Mouse (Mus musculus) embryonic facial prominence, embryonic 12.5 days (tissue): ENCODE data around the gene Mapk3. TPM values are rescaled to one million over a fixed set of nuclear protein-coding genes. Genes with fewer than 3 reads are reported as not detected.

Source experiments
- ATAC-seq: fragments of 200-750 bp; cut with Nextera tagmentation; 2 replicates; pipeline ENCODE4 v1.8.0; 2017; ENCODE audit not compliant: insufficient number of reproducible peaks, insufficient read depth, low FRiP score, low TSS enrichment
- H3K27ac ChIP-seq: fragments of 300-500 bp; sonication (generic); 2 replicates; pipeline ENCODE4 v1.5.1; 2016; ENCODE audit warnings: mild to moderate bottlenecking
- H3K27me3 ChIP-seq: fragments of 300-500 bp; sonication (generic); 2 replicates; pipeline ENCODE4 v1.6.1; 2016; ENCODE audit warnings: mild to moderate bottlenecking, moderate library complexity
- H3K36me3 ChIP-seq: fragments of 300-500 bp; sonication (generic); 2 replicates; pipeline ENCODE4 v1.6.1; 2016; ENCODE audit warnings: mild to moderate bottlenecking
- H3K4me1 ChIP-seq: fragments of 300-500 bp; sonication (generic); 2 replicates; pipeline ENCODE4 v1.6.1; 2016
- H3K4me2 ChIP-seq: fragments of 300-500 bp; sonication (generic); replicated peaks from 2 replicates; pipeline ENCODE4 v1.6.1; 2016; ENCODE audit warnings: mild to moderate bottlenecking, moderate library complexity
- H3K4me3 ChIP-seq: fragments of 300-500 bp; sonication (generic); 2 replicates; pipeline ENCODE4 v1.5.1; 2016; ENCODE audit warnings: mild to moderate bottlenecking
- H3K9ac ChIP-seq: fragments of 300-500 bp; sonication (generic); 2 replicates; pipeline ENCODE4 v1.6.1; 2016; ENCODE audit warnings: mild to moderate bottlenecking, moderate library complexity
- H3K9me3 ChIP-seq: fragments of 300-500 bp; sonication (generic); 2 replicates; pipeline ENCODE4 v1.6.1; 2016; ENCODE audit warnings: mild to moderate bottlenecking, moderate library complexity
- WGBS: fragments of 180-500 bp; shearing (Covaris S2); methylation state at CpG from one replicate; pipeline ENCODE4 v1.1.7; 2016; 5-methylcytosine and 5-hydroxymethylcytosine counted together
- polyA plus RNA-seq: library from polyadenylated mRNA; unstranded; fragments of >200 nt; fragmentation: Nextera tagmentation; extraction: Ambion mirVana; gene quantifications from 2 replicates; pipeline ENCODE4 v1.2.1, GENCODE M21; 2016

Gene Mapk3
- polyA plus RNA-seq, 1 experiment from 2014 or later, result 52.2 TPM

DNA sequence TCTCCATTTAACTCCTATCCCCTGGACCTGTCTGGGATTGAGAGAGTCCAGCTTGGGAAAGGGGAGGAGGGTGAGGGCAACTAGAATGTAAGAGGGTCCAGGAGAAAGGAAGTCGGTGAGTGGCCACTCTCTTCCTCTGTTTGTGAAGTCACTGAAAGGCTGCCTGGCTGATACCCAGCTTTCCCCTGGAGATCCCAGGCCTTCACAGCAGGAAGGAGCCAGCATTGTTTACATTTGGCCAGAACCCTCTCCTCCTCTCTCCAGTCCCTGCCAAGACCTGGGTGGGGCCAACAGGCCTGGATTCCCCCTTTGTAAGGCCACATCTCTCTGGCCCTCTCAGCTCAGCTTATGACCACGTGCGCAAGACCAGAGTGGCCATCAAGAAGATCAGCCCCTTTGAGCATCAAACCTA lies 996 bp downstream of the Mapk3 start:
- H3K9ac ChIP-seq, result peak overlapping the region; percentile 87
- WGBS, result 14% methylated on average over 3 of the region's 3 CpGs
- H3K36me3 ChIP-seq, result peaks cover 25% of the 10 kb centered on the region
- peaks cover 27% of the 10 kb centered on the region for H3K4me1 ChIP-seq
- no peak for ATAC-seq
- H3K27ac ChIP-seq, result peak overlapping the region; percentile 86
- peak overlapping the region; percentile 77 for H3K4me3 ChIP-seq
- H3K9me3 ChIP-seq, result no peaks in the 10 kb centered on the region
- H3K4me2 ChIP-seq, result peak overlapping the region; percentile 88
- H3K27me3 ChIP-seq, result no peaks in the 10 kb centered on the region

DNA sequence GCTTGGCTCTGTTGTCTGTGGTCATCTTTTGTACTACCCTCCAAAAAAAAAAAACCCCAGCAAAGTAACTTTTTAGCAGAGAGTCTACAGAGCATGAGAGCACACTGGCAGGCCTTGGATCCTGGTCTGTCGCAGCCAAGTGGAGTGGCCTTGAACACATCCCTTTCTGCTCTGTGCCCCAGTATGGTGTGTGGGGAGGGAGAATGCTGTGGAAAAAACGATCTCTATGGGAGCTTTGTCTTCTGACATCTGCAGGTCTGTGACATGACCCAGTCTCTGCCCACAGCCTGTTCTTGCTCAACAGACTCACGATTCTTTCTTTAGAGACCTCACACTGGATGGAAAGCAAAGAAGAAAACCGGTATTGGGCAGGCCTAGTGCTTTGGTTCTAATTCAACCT lies 1.6 kb downstream of the Mapk3 start:
- 63% methylated on average over 4 of the region's 4 CpGs for WGBS

DNA sequence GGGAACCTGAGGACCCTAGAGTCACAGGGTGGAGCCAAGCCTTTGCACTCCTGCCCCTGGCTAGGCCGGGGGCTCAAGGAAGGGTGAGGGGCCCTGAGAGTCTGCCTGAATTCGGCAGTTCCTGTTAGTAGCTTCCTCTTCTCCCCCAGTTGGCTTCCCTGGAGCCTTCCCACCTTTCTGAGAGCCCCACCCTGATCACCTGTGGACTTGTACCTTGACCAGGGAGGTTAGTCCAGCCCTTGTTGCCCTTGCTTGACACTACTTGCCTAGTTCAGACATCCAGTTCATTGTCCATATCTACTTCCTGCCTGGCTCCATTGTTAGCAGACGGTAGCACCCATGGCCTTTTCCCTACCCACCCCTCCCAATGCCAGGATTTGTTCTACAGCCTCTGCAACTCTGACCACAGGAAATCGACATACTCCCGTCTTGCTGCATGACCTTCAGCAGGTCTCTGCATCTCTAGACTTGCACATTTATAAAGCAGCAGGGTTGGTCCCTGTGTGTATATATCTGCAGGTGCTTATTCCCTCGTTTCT lies 2.2 kb downstream of the Mapk3 start:
- 69% methylated on average over 6 of the region's 6 CpGs for WGBS
- Histone ChIP-seq H3K36me3 (peaks cover 37% of the 10 kb centered on the region), H3K4me1 (peaks cover 27% of the 10 kb centered on the region), H3K27ac (peak overlapping the region; percentile 59; the same call in 1 of the 2 replicates), H3K27me3 (no peaks in the 10 kb centered on the region), H3K9me3 (no peaks in the 10 kb centered on the region), H3K4me2 (no peak overlapping the region), H3K4me3 (no peak overlapping the region), H3K9ac (no peak overlapping the region)
- no peak for ATAC-seq

More for the DNA sequence above, 1.6 kb downstream of the Mapk3 start:
- H3K9ac ChIP-seq, result peak overlapping the region; percentile 87; the same call in 1 of the 2 replicates
- peak overlapping the region; percentile 86 for H3K27ac ChIP-seq
- peaks cover 27% of the 10 kb centered on the region for H3K4me1 ChIP-seq
- H3K27me3 ChIP-seq, result no peaks in the 10 kb centered on the region
- ATAC-seq, result no peak
- H3K36me3 ChIP-seq, result peaks cover 31% of the 10 kb centered on the region
- H3K4me3 ChIP-seq, result no peak overlapping the region
- H3K9me3 ChIP-seq, result no peaks in the 10 kb centered on the region
- peak overlapping the region; percentile 88 for H3K4me2 ChIP-seq

DNA sequence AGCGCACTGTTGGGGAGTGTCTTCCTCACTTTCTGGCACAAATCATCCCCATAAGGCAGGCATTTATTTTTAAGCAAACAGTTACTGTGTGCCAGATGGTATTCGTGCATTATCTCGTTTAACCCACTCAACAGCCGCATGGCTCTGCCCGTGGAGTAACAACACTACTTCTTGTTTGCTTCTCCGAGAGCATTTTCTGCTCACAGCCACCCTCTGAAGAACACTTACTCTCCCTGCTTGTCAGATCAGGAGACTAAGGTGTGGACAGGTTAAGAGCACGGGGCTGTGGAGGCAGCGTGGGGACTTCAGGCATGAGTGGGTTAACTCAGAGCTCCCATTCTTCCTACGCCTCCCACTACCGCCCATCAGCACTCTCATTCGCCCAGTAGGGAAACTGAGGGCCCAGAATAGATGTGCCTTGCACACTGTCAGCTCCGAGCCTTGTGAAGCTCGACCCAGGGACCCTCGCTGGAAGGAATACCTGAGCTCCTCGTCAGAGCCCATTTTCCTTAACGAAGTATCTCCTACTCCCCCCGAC lies 3.1 kb downstream of the Mapk3 start:
- Histone ChIP-seq H3K9me3 (no peaks in the 10 kb centered on the region), H3K9ac (peak overlapping the region; percentile 0; the same call in 1 of the 2 replicates), H3K4me1 (peaks cover 27% of the 10 kb centered on the region), H3K27ac (no peak overlapping the region; the same call in none of the 2 replicates), H3K4me3 (no peak overlapping the region; the same call in 1 of the 2 replicates), H3K36me3 (peaks cover 46% of the 10 kb centered on the region), H3K4me2 (peak overlapping the region; percentile 21; the same call in 1 of the 2 replicates), H3K27me3 (no peaks in the 10 kb centered on the region)
- 50% methylated on average over 17 of the region's 17 CpGs for WGBS
- no peak for ATAC-seq

DNA sequence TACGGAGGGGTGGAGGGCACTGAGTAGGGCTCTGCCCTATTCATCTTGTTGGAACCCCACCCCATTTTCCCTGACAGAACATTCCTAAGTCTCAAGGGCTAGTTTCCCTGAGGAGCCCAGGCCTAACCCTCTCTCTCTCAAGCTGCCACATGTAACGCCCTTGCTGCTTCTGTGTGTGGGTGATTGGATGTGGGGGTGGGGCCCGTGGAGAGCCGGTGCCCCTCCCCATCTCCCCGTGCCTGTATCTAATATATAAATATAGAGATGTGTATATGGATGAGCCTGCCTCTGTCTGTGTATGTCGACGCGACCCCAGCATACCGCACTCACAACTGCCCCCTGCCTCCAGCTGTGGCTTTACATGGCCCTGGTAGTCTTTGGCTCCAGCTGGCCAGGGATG lies 6.1 kb downstream of the Mapk3 start:
- H3K4me2 ChIP-seq, result no peak overlapping the region
- ATAC-seq, result no peak
- peaks cover 68% of the 10 kb centered on the region for H3K36me3 ChIP-seq
- H3K27me3 ChIP-seq, result no peaks in the 10 kb centered on the region
- H3K4me3 ChIP-seq, result no peak overlapping the region
- H3K4me1 ChIP-seq, result peaks cover 20% of the 10 kb centered on the region
- no peaks in the 10 kb centered on the region for H3K9me3 ChIP-seq
- H3K27ac ChIP-seq, result no peak overlapping the region
- no peak overlapping the region for H3K9ac ChIP-seq
- WGBS, result 87% methylated on average over 9 of the region's 9 CpGs

DNA sequence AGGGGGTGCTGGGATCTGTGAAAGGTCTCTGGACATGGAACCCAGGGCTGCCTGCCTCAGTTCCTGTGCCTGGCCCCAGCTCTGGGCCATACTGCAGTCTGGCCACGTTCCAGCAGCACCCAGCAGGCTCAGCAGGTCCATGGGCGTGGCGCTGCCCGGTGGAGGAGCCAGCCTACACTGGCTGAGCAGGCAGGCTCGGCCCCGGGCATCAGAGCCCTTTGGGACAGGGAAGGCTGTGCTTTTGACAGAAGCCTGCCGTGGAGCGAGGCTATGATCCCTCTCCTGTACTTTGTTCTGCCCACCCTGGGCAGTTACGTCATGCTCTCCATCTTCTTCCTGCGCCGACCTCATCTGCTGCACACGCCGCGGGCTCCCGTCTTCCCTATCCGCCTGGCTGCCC lies 6.8 kb downstream of the Mapk3 start, which contains the start of gene Gdpd3:
Gdpd3 (plus strand) TSS at position 134 of the 400 bp plus-strand sequence.
- H3K27ac ChIP-seq, result no peak within 1 kb of the TSS
- H3K4me2 ChIP-seq, result no peak within 1 kb of the TSS
- H3K4me1 ChIP-seq, result peaks cover 13% of the 10 kb centered on the region; the same call in 1 of the 2 replicates
- peaks cover 73% of the 10 kb centered on the region for H3K36me3 ChIP-seq
- no peak for ATAC-seq
- no peak within 1 kb of the TSS for H3K4me3 ChIP-seq
- 94% methylated on average over 16 of the region's 16 CpGs for WGBS
- H3K27me3 ChIP-seq, result no peaks in the 10 kb centered on the region
- no peak within 1 kb of the TSS for H3K9ac ChIP-seq
- no peaks in the 10 kb centered on the region for H3K9me3 ChIP-seq

DNA sequence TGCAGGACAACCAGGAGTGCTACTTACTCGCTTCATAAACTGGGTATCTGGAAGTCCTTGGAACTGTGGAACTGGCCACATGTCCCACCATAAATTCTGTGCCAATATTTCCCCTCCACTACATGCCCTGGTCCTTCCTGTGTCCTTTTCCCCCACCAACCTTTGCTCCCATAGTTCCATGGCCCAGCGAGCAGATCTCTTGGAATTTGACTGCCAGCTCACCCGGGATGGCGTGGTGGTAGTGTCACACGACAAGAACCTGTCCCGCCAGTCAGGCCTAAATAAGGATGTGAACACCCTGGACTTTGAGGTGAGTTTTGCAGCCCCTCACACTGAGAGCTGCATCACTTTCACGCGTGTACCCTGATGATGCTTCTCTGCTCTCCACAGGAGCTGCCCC lies 7.6 kb downstream of the Mapk3 start:
- H3K4me2 ChIP-seq, result no peak overlapping the region
- no peak overlapping the region for H3K9ac ChIP-seq
- H3K9me3 ChIP-seq, result no peaks in the 10 kb centered on the region
- H3K36me3 ChIP-seq, result peaks cover 74% of the 10 kb centered on the region
- H3K27me3 ChIP-seq, result no peaks in the 10 kb centered on the region
- WGBS, result 88% methylated on average over 8 of the region's 8 CpGs
- H3K27ac ChIP-seq, result no peak overlapping the region
- 0 out of 2 replicates have a peak, but pooled peaks cover 6% of the 10 kb centered on the region for H3K4me1 ChIP-seq
- no peak for ATAC-seq
- H3K4me3 ChIP-seq, result no peak overlapping the region

DNA sequence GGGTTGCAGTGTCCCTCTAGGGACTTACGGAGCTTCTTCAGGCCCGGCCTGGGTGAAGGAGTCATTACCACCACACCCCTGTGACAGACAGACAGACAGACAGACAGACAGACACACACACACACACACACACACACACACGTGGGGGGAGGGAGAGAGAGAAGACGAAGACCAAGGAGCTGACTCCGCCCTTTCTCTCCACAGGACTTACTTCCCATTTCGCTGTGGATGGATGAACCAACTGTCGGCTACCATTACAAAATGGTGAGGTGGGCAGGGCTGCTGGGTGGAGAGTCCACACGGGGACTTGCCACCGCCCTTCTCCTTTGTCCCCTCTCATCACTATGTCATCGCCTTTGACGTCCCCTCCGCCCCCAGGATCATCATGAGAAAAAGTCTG lies 11.4 kb downstream of the Mapk3 start:
- Histone ChIP-seq H3K4me1 (peaks cover 4% of the 10 kb centered on the region), H3K27ac (no peak overlapping the region), H3K4me3 (no peak overlapping the region), H3K9me3 (no peaks in the 10 kb centered on the region), H3K36me3 (peaks cover 51% of the 10 kb centered on the region), H3K27me3 (no peaks in the 10 kb centered on the region), H3K9ac (no peak overlapping the region), H3K4me2 (no peak overlapping the region)
- ATAC-seq, result no peak
- WGBS, result 84% methylated on average over 12 of the region's 12 CpGs

DNA sequence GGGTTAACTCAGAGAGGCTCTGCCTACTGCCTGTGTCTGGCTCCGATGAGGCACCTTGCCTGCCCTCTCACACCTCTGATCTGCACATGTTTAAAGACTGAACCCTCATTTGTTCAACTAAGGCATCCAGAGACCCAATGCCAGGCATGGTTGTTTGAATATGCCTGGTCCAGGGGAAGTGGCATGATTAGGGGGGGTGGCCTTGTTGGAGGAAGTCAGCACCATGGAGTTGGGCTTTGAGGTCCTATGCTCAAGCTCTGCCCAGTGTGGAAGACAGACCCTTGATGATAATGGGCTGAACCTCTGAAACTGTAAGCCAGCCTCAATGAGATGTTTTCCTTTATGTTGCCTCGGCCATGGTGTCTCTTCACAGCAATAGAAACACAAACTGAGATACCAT lies 13.9 kb downstream of the Mapk3 start:
- no peaks in the 10 kb centered on the region for H3K9me3 ChIP-seq
- H3K27ac ChIP-seq, result no peak overlapping the region
- no peak overlapping the region for H3K9ac ChIP-seq
- no peak for ATAC-seq
- WGBS, result 82% methylated on average over 2 of the region's 2 CpGs
- no peak overlapping the region for H3K4me3 ChIP-seq
- peaks cover 24% of the 10 kb centered on the region for H3K4me1 ChIP-seq
- no peaks in the 10 kb centered on the region for H3K27me3 ChIP-seq
- H3K36me3 ChIP-seq, result peaks cover 26% of the 10 kb centered on the region
- H3K4me2 ChIP-seq, result no peak overlapping the region

DNA sequence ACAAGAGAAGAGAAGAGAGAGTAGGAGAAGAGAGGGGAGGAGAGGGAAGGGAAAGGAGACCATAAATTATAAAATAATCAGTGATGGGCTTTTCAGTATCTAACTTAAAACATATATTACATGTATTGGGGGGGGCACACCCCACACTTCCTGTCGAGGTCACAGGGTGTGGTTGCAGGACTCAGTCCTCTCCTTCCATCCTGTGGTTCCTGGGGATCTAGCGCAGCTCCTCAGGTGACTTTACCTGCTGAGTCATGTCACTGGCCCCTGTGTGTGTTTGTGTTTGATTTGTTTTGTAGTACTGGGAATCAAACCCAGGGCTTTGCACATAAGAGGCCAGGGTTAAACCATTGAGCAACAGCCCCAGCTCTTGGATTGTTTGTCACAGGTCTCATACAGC lies 15.1 kb downstream of the Mapk3 start:
- WGBS, result 82% methylated on average over 2 of the region's 2 CpGs
- no peak for ATAC-seq
- Histone ChIP-seq H3K9me3 (no peaks in the 10 kb centered on the region), H3K4me1 (peaks cover 24% of the 10 kb centered on the region), H3K27me3 (no peaks in the 10 kb centered on the region), H3K4me3 (no peak overlapping the region), H3K36me3 (peaks cover 25% of the 10 kb centered on the region), H3K9ac (no peak overlapping the region), H3K4me2 (no peak overlapping the region), H3K27ac (no peak overlapping the region)

DNA sequence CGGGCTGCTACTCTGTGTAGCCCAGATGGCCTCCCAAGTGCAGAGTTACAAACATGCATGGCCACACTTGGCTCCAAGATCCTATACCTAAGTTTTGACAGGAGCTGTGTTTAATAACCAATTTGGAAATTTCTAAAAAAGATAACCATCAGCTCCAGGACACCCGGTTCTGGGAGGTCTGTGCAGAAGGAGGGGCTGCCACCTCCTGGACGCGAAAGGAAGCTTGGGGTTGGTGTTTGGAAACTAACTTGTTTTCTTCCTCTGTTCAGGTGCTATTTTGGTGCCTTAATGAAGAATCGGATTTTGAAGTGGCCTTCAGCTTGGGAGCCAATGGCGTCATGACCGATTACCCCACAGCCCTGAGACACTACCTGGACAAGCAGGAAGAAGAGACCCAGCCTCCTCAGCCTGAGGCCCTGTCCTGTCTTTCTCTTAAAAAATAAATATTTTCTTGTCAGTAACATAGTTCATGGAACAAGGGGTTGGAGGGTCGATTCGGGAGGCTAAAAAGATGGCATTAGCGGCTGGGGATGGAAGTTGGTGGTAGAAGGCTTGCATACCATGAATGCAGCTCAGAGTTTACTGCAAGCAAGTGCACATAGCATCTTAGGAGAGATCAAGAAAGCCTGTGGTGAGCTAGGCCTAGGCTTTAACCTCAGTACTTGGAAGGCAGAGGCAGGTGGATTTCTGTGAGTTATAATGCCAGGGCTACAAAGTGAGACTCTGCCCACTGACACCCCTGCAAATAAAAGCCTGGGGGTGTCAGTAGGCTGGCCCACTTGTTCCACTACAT lies 16.0 kb downstream of the Mapk3 start:
- Histone ChIP-seq H3K4me2 (0 out of 2 replicates have a peak overlapping the region, but pooled peaks have one; percentile 87), H3K36me3 (peaks cover 19% of the 10 kb centered on the region), H3K27me3 (no peaks in the 10 kb centered on the region), H3K9me3 (no peaks in the 10 kb centered on the region), H3K9ac (peak overlapping the region; percentile 47; the same call in 1 of the 2 replicates), H3K4me1 (peaks cover 29% of the 10 kb centered on the region), H3K4me3 (no peak overlapping the region), H3K27ac (peak overlapping the region; percentile 88; the same call in 1 of the 2 replicates)
- ATAC-seq, result no peak
- 79% methylated on average over 10 of the region's 10 CpGs for WGBS

DNA sequence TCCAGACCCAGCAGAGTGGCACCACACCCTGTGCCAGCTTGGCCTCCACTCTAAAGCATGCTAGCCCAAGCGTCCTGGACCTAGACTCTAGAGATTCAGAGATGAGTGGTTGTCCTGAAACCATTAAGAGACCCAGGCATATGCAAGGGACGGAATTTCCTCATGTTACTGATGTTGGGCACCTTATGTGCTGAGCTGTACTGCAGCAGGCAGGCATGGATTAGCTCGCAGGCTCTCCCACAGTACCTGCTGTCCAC lies 16.5 kb downstream of the Mapk3 start:
- Histone ChIP-seq H3K9me3 (no peaks in the 10 kb centered on the region), H3K9ac (peak overlapping the region; percentile 47), H3K27me3 (no peaks in the 10 kb centered on the region), H3K4me1 (peaks cover 30% of the 10 kb centered on the region), H3K36me3 (peaks cover 15% of the 10 kb centered on the region), H3K27ac (peak overlapping the region; percentile 88), H3K4me3 (peak overlapping the region; percentile 75; the same call in 1 of the 2 replicates), H3K4me2 (peak overlapping the region; percentile 87)
- WGBS, result 63% methylated on average over 3 of the region's 3 CpGs
- ATAC-seq, result no peak
